Mouse (Mus musculus): ENCODE results near the gene Faim2. TPM values are rescaled to one million over a fixed set of nuclear protein-coding genes. Genes with fewer than 3 reads are reported as not detected.

Gene Faim2
- polyA plus RNA-seq, 1 experiment from 2014 or later: 0.19 TPM

GRCm38 (mm10) chr15:99531146-99531545, 3.2 kb upstream of the Faim2 start:
- Histone ChIP-seq H3K4me3 (ENCODE audit: control insufficient read depth in 1 of 2, insufficient read depth in 1 of 2, low read depth in 1 of 2, low read length in 2 of 2) (no peak overlapping the region), H3K27ac (replicated peaks in 1 of 2; ENCODE audit: control insufficient read depth in 1 of 2, insufficient read depth in 1 of 2, low read depth in 2 of 2, low read length in 2 of 2) (no peak overlapping the region), H3K9ac (ENCODE audit: low read length) (no peak overlapping the region), H3K9me3 (ENCODE audit: control insufficient read depth, low read length) (no peaks in the 10 kb centered on the region), H3K27me3 (ENCODE audit: control insufficient read depth, insufficient read depth, low read length) (peaks cover 87% of the 10 kb centered on the region), H3K4me2 (ENCODE audit: low read length) (no peak overlapping the region), H3K4me1 (ENCODE audit: control insufficient read depth in 2 of 2, insufficient read depth in 2 of 2, low read length in 2 of 2) (no peaks in the 10 kb centered on the region; a peak in 1 of 4 replicates), H3K36me3 (ENCODE audit: control insufficient read depth, insufficient read depth, low read length) (no peaks in the 10 kb centered on the region)
- WGBS: 7% methylated on average over 6 of the region's 6 CpGs
- no peak for ATAC-seq (ENCODE audit: insufficient number of reproducible peaks, insufficient read depth, low FRiP score, low read depth)

GRCm38 (mm10) chr15:99526681-99527080, 1.3 kb downstream of the Faim2 start:
- H3K9me3 ChIP-seq (ENCODE audit: control insufficient read depth, low read length): no peaks in the 10 kb centered on the region
- H3K27ac ChIP-seq (replicated peaks in 1 of 2; ENCODE audit: control insufficient read depth in 1 of 2, insufficient read depth in 1 of 2, low read depth in 2 of 2, low read length in 2 of 2): no peak overlapping the region
- no peaks in the 10 kb centered on the region; a peak in 1 of 4 replicates for H3K4me1 ChIP-seq (ENCODE audit: control insufficient read depth in 2 of 2, insufficient read depth in 2 of 2, low read length in 2 of 2)
- no peak overlapping the region for H3K4me3 ChIP-seq (ENCODE audit: control insufficient read depth in 1 of 2, insufficient read depth in 1 of 2, low read depth in 1 of 2, low read length in 2 of 2)
- H3K27me3 ChIP-seq (ENCODE audit: control insufficient read depth, insufficient read depth, low read length): peaks cover 81% of the 10 kb centered on the region
- no peak overlapping the region for H3K9ac ChIP-seq (ENCODE audit: low read length)
- no peak overlapping the region for H3K4me2 ChIP-seq (ENCODE audit: low read length)
- WGBS: 67% methylated on average over 2 of the region's 2 CpGs
- no peaks in the 10 kb centered on the region for H3K36me3 ChIP-seq (ENCODE audit: control insufficient read depth, insufficient read depth, low read length)
- no peak for ATAC-seq (ENCODE audit: insufficient number of reproducible peaks, insufficient read depth, low FRiP score, low read depth)

GRCm38 (mm10) chr15:99520306-99520705, 7.7 kb downstream of the Faim2 start:
- no peak for ATAC-seq (ENCODE audit: insufficient number of reproducible peaks, insufficient read depth, low FRiP score, low read depth)
- Histone ChIP-seq H3K4me1 (ENCODE audit: control insufficient read depth in 2 of 2, insufficient read depth in 2 of 2, low read length in 2 of 2) (no peaks in the 10 kb centered on the region), H3K9ac (ENCODE audit: low read length) (no peak overlapping the region), H3K9me3 (ENCODE audit: control insufficient read depth, low read length) (0 out of 2 replicates have a peak, but pooled peaks cover 4% of the 10 kb centered on the region), H3K36me3 (ENCODE audit: control insufficient read depth, insufficient read depth, low read length) (no peaks in the 10 kb centered on the region), H3K4me2 (ENCODE audit: low read length) (no peak overlapping the region), H3K27me3 (ENCODE audit: control insufficient read depth, insufficient read depth, low read length) (peaks cover 57% of the 10 kb centered on the region), H3K4me3 (ENCODE audit: control insufficient read depth in 1 of 2, insufficient read depth in 1 of 2, low read depth in 1 of 2, low read length in 2 of 2) (no peak overlapping the region), H3K27ac (replicated peaks in 1 of 2; ENCODE audit: control insufficient read depth in 1 of 2, insufficient read depth in 1 of 2, low read depth in 2 of 2, low read length in 2 of 2) (no peak overlapping the region)
- 48% methylated on average over 7 of the region's 7 CpGs for WGBS

- H3K36me3 ChIP-seq (ENCODE audit: control insufficient read depth, insufficient read depth, low read length): no peaks in the 10 kb centered on the region
- no peaks in the 10 kb centered on the region for H3K4me1 ChIP-seq (ENCODE audit: control insufficient read depth in 2 of 2, insufficient read depth in 2 of 2, low read length in 2 of 2)
- 89% methylated on average over 9 of the region's 9 CpGs for whole genome bisulfite sequencing
- peaks cover 59% of the 10 kb centered on the region for H3K27me3 ChIP-seq (ENCODE audit: control insufficient read depth, insufficient read depth, low read length)
- H3K4me2 ChIP-seq (ENCODE audit: low read length): no peak overlapping the region
- no peak overlapping the region for H3K4me3 ChIP-seq (ENCODE audit: control insufficient read depth in 1 of 2, insufficient read depth in 1 of 2, low read depth in 1 of 2, low read length in 2 of 2)
- no peak overlapping the region for H3K27ac ChIP-seq (replicated peaks in 1 of 2; ENCODE audit: control insufficient read depth in 1 of 2, insufficient read depth in 1 of 2, low read depth in 2 of 2, low read length in 2 of 2)
- 0 out of 2 replicates have a peak, but pooled peaks cover 4% of the 10 kb centered on the region for H3K9me3 ChIP-seq (ENCODE audit: control insufficient read depth, low read length)
- ATAC-seq (ENCODE audit: insufficient number of reproducible peaks, insufficient read depth, low FRiP score, low read depth): no peak
- H3K9ac ChIP-seq (ENCODE audit: low read length): no peak overlapping the region
Measured at GRCm38 (mm10) chr15:99519626-99520025, 8.3 kb downstream of the Faim2 start.

- Histone ChIP-seq H3K27me3 (ENCODE audit: control insufficient read depth, insufficient read depth, low read length) (peaks cover 48% of the 10 kb centered on the region), H3K4me3 (ENCODE audit: control insufficient read depth in 1 of 2, insufficient read depth in 1 of 2, low read depth in 1 of 2, low read length in 2 of 2) (no peak overlapping the region), H3K9me3 (ENCODE audit: control insufficient read depth, low read length) (0 out of 2 replicates have a peak, but pooled peaks cover 4% of the 10 kb centered on the region), H3K9ac (ENCODE audit: low read length) (no peak overlapping the region), H3K4me2 (ENCODE audit: low read length) (no peak overlapping the region), H3K36me3 (ENCODE audit: control insufficient read depth, insufficient read depth, low read length) (no peaks in the 10 kb centered on the region), H3K4me1 (ENCODE audit: control insufficient read depth in 2 of 2, insufficient read depth in 2 of 2, low read length in 2 of 2) (no peaks in the 10 kb centered on the region; a peak in 1 of 4 replicates), H3K27ac (replicated peaks in 1 of 2; ENCODE audit: control insufficient read depth in 1 of 2, insufficient read depth in 1 of 2, low read depth in 2 of 2, low read length in 2 of 2) (no peak overlapping the region)
- 63% methylated on average over 7 of the region's 7 CpGs for WGBS
- no peak for ATAC-seq (ENCODE audit: insufficient number of reproducible peaks, insufficient read depth, low FRiP score, low read depth)
Measured at GRCm38 (mm10) chr15:99517715-99518114, 10.2 kb downstream of the Faim2 start.

GRCm38 (mm10) chr15:99516715-99517114, 11.2 kb downstream of the Faim2 start:
- Histone ChIP-seq H3K9ac (ENCODE audit: low read length) (no peak overlapping the region), H3K36me3 (ENCODE audit: control insufficient read depth, insufficient read depth, low read length) (no peaks in the 10 kb centered on the region), H3K4me2 (ENCODE audit: low read length) (no peak overlapping the region), H3K4me1 (ENCODE audit: control insufficient read depth in 2 of 2, insufficient read depth in 2 of 2, low read length in 2 of 2) (no peaks in the 10 kb centered on the region; a peak in 1 of 4 replicates), H3K9me3 (ENCODE audit: control insufficient read depth, low read length) (0 out of 2 replicates have a peak, but pooled peaks cover 4% of the 10 kb centered on the region), H3K27ac (replicated peaks in 1 of 2; ENCODE audit: control insufficient read depth in 1 of 2, insufficient read depth in 1 of 2, low read depth in 2 of 2, low read length in 2 of 2) (no peak overlapping the region), H3K4me3 (ENCODE audit: control insufficient read depth in 1 of 2, insufficient read depth in 1 of 2, low read depth in 1 of 2, low read length in 2 of 2) (no peak overlapping the region), H3K27me3 (ENCODE audit: control insufficient read depth, insufficient read depth, low read length) (peaks cover 44% of the 10 kb centered on the region)
- ATAC-seq (ENCODE audit: insufficient number of reproducible peaks, insufficient read depth, low FRiP score, low read depth): no peak
- WGBS: 52% methylated on average over 8 of the region's 8 CpGs

GRCm38 (mm10) chr15:99511797-99512525, 16.0 kb downstream of the Faim2 start:
- no peak overlapping the region for H3K27ac ChIP-seq (replicated peaks in 1 of 2; ENCODE audit: control insufficient read depth in 1 of 2, insufficient read depth in 1 of 2, low read depth in 2 of 2, low read length in 2 of 2)
- no peak overlapping the region for H3K9ac ChIP-seq (ENCODE audit: low read length)
- H3K4me2 ChIP-seq (ENCODE audit: low read length): no peak overlapping the region
- H3K36me3 ChIP-seq (ENCODE audit: control insufficient read depth, insufficient read depth, low read length): no peaks in the 10 kb centered on the region
- H3K27me3 ChIP-seq (ENCODE audit: control insufficient read depth, insufficient read depth, low read length): peaks cover 34% of the 10 kb centered on the region
- no peak for ATAC-seq (ENCODE audit: insufficient number of reproducible peaks, insufficient read depth, low FRiP score, low read depth)
- no peaks in the 10 kb centered on the region; a peak in 1 of 4 replicates for H3K4me1 ChIP-seq (ENCODE audit: control insufficient read depth in 2 of 2, insufficient read depth in 2 of 2, low read length in 2 of 2)
- 0 out of 2 replicates have a peak, but pooled peaks cover 1% of the 10 kb centered on the region for H3K9me3 ChIP-seq (ENCODE audit: control insufficient read depth, low read length)
- no peak overlapping the region for H3K4me3 ChIP-seq (ENCODE audit: control insufficient read depth in 1 of 2, insufficient read depth in 1 of 2, low read depth in 1 of 2, low read length in 2 of 2)
- 81% methylated on average over 15 of the region's 15 CpGs for WGBS
